Mouse (Mus musculus) 416B (cell line): Measurements from ENCODE around the gene Tmem245.
A peak's percentile ranks its signal among the peaks of the same experiment; 100 is the strongest.
"Not testable (repeated sequence)": the region's sequence is repeated elsewhere in the genome, so short reads cannot be mapped to it uniquely, and the experiment has no call there.

Experiments used
- DNase-seq: peaks from one replicate; pipeline ENCODE4 v3.0.0; 2011; ENCODE audit warnings: low read depth

Tmem245 gene

DNA sequence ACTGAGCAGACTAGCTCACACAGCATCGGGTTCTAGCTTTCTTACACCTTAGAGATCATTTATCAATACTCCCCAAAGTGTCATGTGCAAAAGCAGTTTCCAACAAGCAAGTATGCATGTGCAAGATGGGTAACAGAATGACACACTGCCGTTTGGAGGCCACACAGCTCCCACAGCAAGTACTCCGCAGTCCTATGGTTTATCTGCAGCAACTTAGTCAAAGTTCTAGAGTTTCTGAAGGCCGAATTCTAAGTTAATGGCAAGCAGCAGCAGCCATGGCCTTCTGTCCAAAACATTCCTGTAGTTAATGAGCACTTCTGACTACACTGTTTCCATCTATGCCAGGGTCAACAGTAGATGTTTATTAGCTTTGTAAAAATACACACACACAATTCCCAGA, 20.3 kb downstream of the Tmem245 start:
- no peak for DNase-seq

DNA sequence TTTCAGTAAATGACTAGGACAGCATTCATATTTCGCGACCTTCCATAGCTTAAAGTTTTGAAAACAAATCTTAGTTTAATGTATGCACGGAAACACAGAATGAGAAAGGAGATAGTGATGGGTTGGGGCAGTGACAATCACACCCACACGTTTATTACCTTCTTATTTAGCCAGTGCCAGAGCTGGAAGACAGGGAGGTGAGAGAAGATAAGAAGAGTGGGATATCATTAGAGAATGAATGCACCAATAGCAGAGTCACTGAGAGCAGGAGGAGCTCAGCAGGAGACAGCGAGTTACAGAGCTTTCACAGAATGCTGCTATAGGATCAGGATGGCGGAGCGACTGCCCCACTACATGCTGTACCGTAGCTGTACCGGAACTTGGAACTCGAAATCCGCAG, 25.0 kb downstream of the Tmem245 start:
- no peak for DNase-seq

- no peak for DNase-seq
Observed at GRCm38 (mm10) chr4:56915732-56916325, 31.4 kb downstream of the Tmem245 start.

GRCm38 (mm10) chr4:56914761-56915160, 32.5 kb downstream of the Tmem245 start:
- DNase-seq, result no peak

DNA sequence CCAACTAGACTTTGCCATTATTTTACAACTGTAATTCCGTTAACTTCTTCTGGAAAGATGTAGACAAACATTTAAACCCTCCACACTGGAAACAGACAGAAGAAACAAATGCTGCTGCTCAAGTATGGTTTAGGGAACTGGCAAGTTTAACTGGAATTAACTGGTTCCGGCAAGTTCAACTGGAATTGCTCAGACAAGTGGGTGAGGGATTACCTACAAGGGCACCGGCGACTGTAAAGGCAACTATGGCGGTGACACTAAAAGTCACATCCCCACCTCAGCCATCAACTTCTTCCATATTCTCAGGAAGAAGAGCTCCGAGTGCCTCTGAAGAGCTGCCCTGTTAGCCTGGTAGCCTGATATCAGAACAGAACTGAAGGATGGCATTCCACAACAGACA, 32.9 kb downstream of the Tmem245 start:
- no peak for DNase-seq

GRCm38 (mm10) chr4:56912382-56913001, 34.7 kb downstream of the Tmem245 start:
- no peak for DNase-seq

DNA sequence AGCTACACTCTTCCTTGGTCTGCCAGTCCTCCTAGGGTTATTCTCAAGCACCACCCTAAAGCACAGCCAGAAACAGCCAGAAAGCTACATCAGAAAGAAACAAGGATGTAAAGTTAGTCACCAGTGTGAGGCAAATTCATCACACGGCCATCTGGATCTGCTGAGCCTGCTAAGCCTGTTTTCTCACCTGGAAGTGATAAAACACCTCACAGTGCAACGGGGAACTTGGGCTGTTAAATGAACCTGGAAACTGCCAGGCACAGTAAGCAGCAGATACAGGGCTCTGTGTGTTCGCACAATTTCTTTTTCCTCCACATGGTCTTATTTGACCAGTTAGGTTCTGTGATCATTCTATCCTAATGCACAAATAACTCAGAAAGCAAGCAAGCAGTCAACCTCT, 37.7 kb downstream of the Tmem245 start:
- no peak for DNase-seq

DNA sequence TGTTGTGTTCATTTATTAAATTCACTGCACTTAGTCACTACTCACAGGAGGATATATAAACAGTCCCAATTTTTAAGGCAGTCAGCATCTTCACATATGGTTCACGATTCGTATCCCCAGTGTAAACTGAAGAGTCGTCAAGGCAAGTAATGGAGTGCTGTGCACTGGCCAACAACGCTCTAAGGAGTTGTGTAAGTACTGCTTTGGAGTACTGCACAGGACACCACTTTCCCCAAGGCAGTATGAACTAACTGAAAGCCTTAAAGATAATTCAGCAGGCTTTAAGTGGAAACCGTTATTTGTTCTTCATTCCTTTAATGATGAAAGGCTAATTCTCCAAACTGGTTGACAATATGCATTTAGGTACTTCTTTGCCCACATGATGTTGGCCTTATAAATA, 39.6 kb downstream of the Tmem245 start:
- DNase-seq, result no peak

GRCm38 (mm10) chr4:56906926-56907325, 40.3 kb downstream of the Tmem245 start:
- no peak for DNase-seq

- DNase-seq, result no peak
Observed at GRCm38 (mm10) chr4:56905507-56905906, 41.7 kb downstream of the Tmem245 start.

DNA sequence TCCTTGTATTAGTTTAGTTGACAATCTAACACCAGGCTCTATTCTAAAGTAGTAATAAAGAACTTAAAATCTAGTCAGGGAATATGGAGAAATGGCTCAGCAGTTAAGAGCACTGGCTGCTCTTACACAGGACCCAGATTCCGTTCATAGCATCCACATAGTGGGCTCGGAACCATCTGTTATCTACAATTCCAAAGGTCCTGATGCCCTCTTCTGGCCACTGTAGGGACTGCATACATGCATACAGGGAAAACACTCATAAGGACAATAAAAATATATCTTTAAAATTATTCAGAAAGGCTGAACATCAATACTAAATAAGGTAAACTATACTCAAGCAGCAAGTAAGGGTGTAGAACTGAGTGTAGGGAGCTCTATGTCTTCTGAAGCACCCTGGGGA, 45.6 kb downstream of the Tmem245 start:
- no peak for DNase-seq

DNA sequence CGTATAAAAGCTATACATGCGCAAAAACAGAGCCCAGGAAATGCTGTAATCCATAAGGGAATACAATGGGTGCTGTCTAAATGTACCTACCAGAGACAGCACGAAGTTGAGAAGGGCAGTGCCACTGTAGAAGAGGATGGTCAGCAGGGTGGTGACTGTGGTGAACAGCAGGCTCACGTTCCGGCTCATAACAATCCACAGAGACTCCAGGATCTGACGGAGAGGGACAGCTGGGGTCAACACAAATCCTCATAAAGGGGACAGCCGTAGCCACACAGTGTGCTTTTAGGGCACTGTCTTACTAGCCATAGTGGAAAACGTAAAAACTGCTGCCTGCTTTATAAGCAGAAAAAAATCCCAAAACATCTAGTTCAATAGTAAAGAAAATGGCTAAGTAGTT, 48.0 kb downstream of the Tmem245 start:
- no peak for DNase-seq

DNA sequence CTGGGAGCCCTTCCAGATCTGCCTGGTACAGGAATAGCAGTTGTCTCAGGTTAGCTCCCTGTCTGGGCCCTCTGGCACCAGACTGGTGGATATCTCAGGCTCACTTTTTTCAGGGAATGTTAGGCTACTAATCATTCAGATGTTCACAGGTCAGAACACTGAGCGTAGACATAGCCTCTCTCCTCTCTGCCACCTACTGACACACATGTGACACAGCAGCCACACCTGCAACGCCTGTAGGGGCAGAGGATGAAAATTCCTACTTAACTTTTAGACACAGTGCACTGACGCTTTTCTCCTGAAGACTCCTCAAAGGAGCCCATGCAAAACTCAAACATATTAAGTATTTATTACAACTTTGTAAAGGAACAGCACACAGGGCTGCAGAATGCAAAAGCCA, 49.7 kb downstream of the Tmem245 start:
- no peak for DNase-seq

GRCm38 (mm10) chr4:56894196-56894595, 53.0 kb downstream of the Tmem245 start:
- DNase-seq, result no peak

DNA sequence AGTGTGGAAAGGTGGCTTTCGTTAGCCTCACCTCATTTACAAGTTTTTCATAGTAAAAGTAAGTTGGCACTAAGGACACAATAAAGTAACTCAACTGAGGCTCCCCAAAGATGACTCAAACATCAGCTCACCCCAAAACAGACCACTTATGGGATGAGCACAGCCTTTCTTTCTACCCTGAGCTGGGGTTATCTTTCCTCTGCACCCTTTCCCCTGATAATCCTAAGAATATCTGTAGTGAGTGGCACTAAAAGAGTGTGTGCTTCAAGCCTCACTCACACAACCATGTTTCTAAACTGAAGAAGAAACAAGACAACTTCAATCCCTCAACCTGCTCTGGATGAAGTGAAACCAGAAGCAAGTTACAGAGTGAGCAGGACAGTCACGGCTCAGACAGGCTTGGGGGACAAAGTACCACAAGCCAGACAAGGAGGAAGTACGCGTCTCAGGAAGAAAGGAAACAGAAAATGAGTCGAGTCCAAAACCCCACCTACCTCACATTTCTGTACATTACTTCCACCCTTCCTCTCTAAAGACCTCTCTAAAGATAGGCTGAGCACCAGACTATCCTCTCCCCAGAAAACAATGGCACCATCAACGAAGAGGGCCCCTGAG, 54.6 kb downstream of the Tmem245 start:
- peak; percentile 49 for DNase-seq

GRCm38 (mm10) chr4:56888483-56888882, 58.8 kb downstream of the Tmem245 start:
- DNase-seq, result no peak

GRCm38 (mm10) chr4:56886286-56886979, 60.8 kb downstream of the Tmem245 start:
- DNase-seq, result no peak

- no peak for DNase-seq
Observed at GRCm38 (mm10) chr4:56880036-56880703, 67.1 kb downstream of the Tmem245 start.

- DNase-seq, result no peak
Observed at GRCm38 (mm10) chr4:56878971-56879370, 68.3 kb downstream of the Tmem245 start.

- DNase-seq, result not testable (repeated sequence)
Observed at GRCm38 (mm10) chr4:56870541-56870940, 76.7 kb downstream of the Tmem245 start.

GRCm38 (mm10) chr4:56867761-56868160, 79.5 kb downstream of the Tmem245 start:
- DNase-seq, result no peak

DNA sequence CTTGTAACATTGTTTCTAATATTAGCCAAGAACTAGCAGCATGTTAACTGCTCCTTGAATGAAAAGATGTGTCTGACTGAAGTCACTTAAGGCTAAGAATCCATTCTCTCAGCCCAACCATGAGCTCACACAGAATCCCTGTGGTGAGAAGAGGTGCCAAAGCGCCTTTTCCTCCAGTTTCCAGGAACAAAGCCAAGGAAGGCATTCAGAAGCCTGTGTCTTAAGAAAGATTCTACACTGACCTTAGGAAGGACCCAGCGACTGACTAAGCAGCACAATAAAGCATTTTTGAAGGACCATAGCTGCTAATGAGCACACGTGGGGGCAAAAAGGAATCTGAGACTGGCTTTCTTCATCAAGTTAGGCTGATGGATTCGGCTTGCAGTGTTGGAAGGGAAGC, 81.3 kb downstream of the Tmem245 start:
- no peak for DNase-seq
